Mouse (Mus musculus): Measurements from ENCODE around the gene Gm6588. TPM values are rescaled to one million over a fixed set of nuclear protein-coding genes. Genes with fewer than 3 reads are reported as not detected.

The Gm6588 gene
- total and polyA plus RNA-seq, 3 experiments: not detected

DNA sequence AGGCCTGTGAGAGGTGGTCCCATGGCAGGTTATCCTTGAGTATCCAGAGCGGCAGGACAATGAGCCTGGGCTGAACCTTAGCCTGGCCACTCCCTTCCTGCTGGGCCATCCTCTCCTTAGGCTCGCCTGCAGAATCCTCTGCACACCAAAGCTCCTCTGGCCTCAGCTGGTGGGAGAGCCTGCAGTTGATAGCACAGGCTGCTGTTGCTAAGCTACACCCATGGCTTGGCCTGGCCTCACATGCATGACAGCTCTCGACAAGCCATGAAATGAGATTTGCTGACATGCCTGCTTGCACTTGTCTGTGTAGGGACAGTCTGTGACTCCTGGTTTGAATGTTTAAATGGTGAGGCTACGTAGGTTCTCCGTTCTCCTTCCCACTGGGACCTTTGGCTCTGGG, 32.6 kb upstream of the Gm6588 start:
- no peaks in the 10 kb centered on the region for H3K27me3 ChIP-seq (ENCODE audit: control insufficient read depth in 1 of 2, insufficient read depth in 2 of 2, low read length in 2 of 2)
- TF ChIP-seq ETS1 (IDR thresholded peaks at IDR 0.05; ENCODE audit: low read depth, low read length) (no peak), CHD2 (IDR thresholded peaks at IDR 0.05; ENCODE audit: low read length) (no peak), CHD1 (IDR thresholded peaks at IDR 0.05; ENCODE audit: low read depth, low read length) (no peak), HCFC1 (IDR thresholded peaks at IDR 0.05; ENCODE audit: low read depth, low read length) (no peak), MYC (IDR thresholded peaks at IDR 0.05; ENCODE audit: low read depth, low read length) (no peak), MEF2A (IDR thresholded peaks at IDR 0.05; ENCODE audit: extremely low read depth, insufficient replicate concordance, low read depth, low read length, poor library complexity, severe bottlenecking) (no peak), ELF1 (IDR thresholded peaks at IDR 0.05; ENCODE audit: low read depth, low read length) (no peak), UBTF (IDR thresholded peaks at IDR 0.05; ENCODE audit: borderline replicate concordance, insufficient read depth, low read depth, low read length) (no peak), USF1 (IDR thresholded peaks at IDR 0.05; ENCODE audit: low read depth, low read length) (no peak), MAZ (IDR thresholded peaks at IDR 0.05; ENCODE audit: low read depth, low read length) (no peak), POLR2AphosphoS5 (IDR thresholded peaks at IDR 0.05; ENCODE audit: borderline replicate concordance, low read depth, low read length) (no peak), NELFE (IDR thresholded peaks at IDR 0.05; ENCODE audit: low read depth, low read length) (no peak), EP300 (IDR thresholded peaks at IDR 0.05; ENCODE audit: low read depth in 1 of 2, low read length in 2 of 2) (no peak), MAX (IDR thresholded peaks at IDR 0.05; ENCODE audit: low read length) (no peak), CTCF (IDR thresholded peaks at IDR 0.05 in 2 of 3, conservative IDR thresholded peaks at IDR 0.05 in 1 of 3; ENCODE audit: control insufficient read depth in 1 of 3, insufficient read depth in 1 of 3, low read depth in 2 of 3, low read length in 3 of 3, poor library complexity in 1 of 3, severe bottlenecking in 1 of 3) (no peak), ZMIZ1 (IDR thresholded peaks at IDR 0.05; ENCODE audit: low read depth, low read length) (no peak), ZNF384 (IDR thresholded peaks at IDR 0.05; ENCODE audit: low read depth, low read length) (no peak)
- DNase-seq (ENCODE audit: low read depth, low spot score): no peak
- no peaks in the 10 kb centered on the region for H3K4me1 ChIP-seq (ENCODE audit: control insufficient read depth in 1 of 2, insufficient read depth in 2 of 2, low read length in 2 of 2)
- H3K79me2 ChIP-seq (ENCODE audit: control insufficient read depth, insufficient read depth, low read length, poor library complexity): no peaks in the 10 kb centered on the region
- no peak overlapping the region for H3K27ac ChIP-seq (ENCODE audit: control insufficient read depth, low read depth, low read length)
- H3K36me3 ChIP-seq (ENCODE audit: control insufficient read depth in 1 of 2, insufficient read depth in 2 of 2, low read length in 2 of 2): no peaks in the 10 kb centered on the region
- no peak overlapping the region for H3K9ac ChIP-seq (ENCODE audit: control insufficient read depth, low read depth, low read length, poor library complexity, severe bottlenecking)
- no peak overlapping the region for H3K4me3 ChIP-seq (ENCODE audit: control insufficient read depth in 1 of 2, insufficient read depth in 1 of 2, low read depth in 2 of 2, low read length in 2 of 2)
- no peaks in the 10 kb centered on the region for H3K9me3 ChIP-seq (replicated peaks; ENCODE audit: insufficient read depth, low read length)

DNA sequence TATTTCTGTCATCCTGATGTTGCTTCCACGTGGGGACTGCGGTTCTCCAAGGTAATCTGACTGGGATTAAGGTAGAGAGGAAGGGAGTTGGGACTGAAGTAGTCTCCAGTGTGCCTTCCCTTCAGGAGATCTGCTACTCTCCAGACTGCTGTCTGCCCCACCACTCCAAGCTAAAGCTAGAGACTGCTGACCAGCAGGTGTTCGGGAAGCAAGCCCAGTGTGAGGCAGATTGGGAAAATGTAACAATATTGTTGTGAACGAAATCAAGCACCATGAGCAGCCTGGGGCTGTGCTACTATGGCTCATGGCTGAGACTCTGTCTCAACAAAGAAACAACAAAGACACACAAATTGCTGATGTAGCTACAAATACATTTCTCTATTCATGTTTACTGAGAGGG, 31.2 kb upstream of the Gm6588 start:
- Histone ChIP-seq H3K27ac (ENCODE audit: control insufficient read depth, low read depth, low read length) (no peak overlapping the region), H3K4me1 (ENCODE audit: control insufficient read depth in 1 of 2, insufficient read depth in 2 of 2, low read length in 2 of 2) (no peaks in the 10 kb centered on the region), H3K9ac (ENCODE audit: control insufficient read depth, low read depth, low read length, poor library complexity, severe bottlenecking) (no peak overlapping the region), H3K9me3 (replicated peaks; ENCODE audit: insufficient read depth, low read length) (no peaks in the 10 kb centered on the region), H3K27me3 (ENCODE audit: control insufficient read depth in 1 of 2, insufficient read depth in 2 of 2, low read length in 2 of 2) (no peaks in the 10 kb centered on the region), H3K36me3 (ENCODE audit: control insufficient read depth in 1 of 2, insufficient read depth in 2 of 2, low read length in 2 of 2) (no peaks in the 10 kb centered on the region), H3K4me3 (ENCODE audit: control insufficient read depth in 1 of 2, insufficient read depth in 1 of 2, low read depth in 2 of 2, low read length in 2 of 2) (no peak overlapping the region), H3K79me2 (ENCODE audit: control insufficient read depth, insufficient read depth, low read length, poor library complexity) (no peaks in the 10 kb centered on the region)
- no peak for DNase-seq (ENCODE audit: low read depth, low spot score)
- no peak for TF ChIP-seq MAFK (IDR thresholded peaks at IDR 0.05; ENCODE audit: borderline replicate concordance, low read depth, low read length)
- TF ChIP-seq CHD1 (IDR thresholded peaks at IDR 0.05; ENCODE audit: low read depth, low read length): no peak
- TF ChIP-seq RCOR1 (IDR thresholded peaks at IDR 0.05; ENCODE audit: low read depth, low read length): no peak
- TF ChIP-seq MAX (IDR thresholded peaks at IDR 0.05; ENCODE audit: low read length): no peak
- no peak for TF ChIP-seq GABPA (IDR thresholded peaks at IDR 0.05; ENCODE audit: low read depth, low read length)
- no peak for TF ChIP-seq POLR2A (IDR thresholded peaks at IDR 0.05; ENCODE audit: control insufficient read depth in 1 of 2, insufficient read depth in 1 of 2, low read depth in 1 of 2, low read length in 2 of 2, poor library complexity in 1 of 2)
- TF ChIP-seq RAD21 (IDR thresholded peaks at IDR 0.05; ENCODE audit: low read depth, low read length): no peak
- no peak for TF ChIP-seq CHD2 (IDR thresholded peaks at IDR 0.05; ENCODE audit: low read length)
- TF ChIP-seq POLR2AphosphoS5 (IDR thresholded peaks at IDR 0.05; ENCODE audit: borderline replicate concordance, low read depth, low read length): no peak
- TF ChIP-seq MYB (IDR thresholded peaks at IDR 0.05; ENCODE audit: low read depth, low read length): no peak
- no peak for TF ChIP-seq USF2 (IDR thresholded peaks at IDR 0.05; ENCODE audit: borderline replicate concordance in 1 of 2, insufficient read depth in 1 of 2, low read depth in 1 of 2, low read length in 2 of 2)
- TF ChIP-seq MYC (IDR thresholded peaks at IDR 0.05; ENCODE audit: low read depth, low read length): no peak
- no peak for TF ChIP-seq ZC3H11A (IDR thresholded peaks at IDR 0.05; ENCODE audit: low read depth, low read length)
- no peak for TF ChIP-seq E2F4 (IDR thresholded peaks at IDR 0.05; ENCODE audit: borderline replicate concordance, low read depth, low read length)
- no peak for TF ChIP-seq KAT2A (conservative IDR thresholded peaks at IDR 0.05; ENCODE audit: low read depth, low read length)
- no peak for TF ChIP-seq ZNF384 (IDR thresholded peaks at IDR 0.05; ENCODE audit: low read depth, low read length)
- no peak for TF ChIP-seq MXI1 (IDR thresholded peaks at IDR 0.05; ENCODE audit: low read depth, low read length)
